Mouse (Mus musculus): ENCODE data around the gene Casq2.
A peak's percentile ranks its signal among the peaks of the same experiment; 100 is the strongest.
"Not testable (repeated sequence)": the region's sequence is repeated elsewhere in the genome, so short reads cannot be mapped to it uniquely, and the experiment has no call there.

Casq2 gene

DNA sequence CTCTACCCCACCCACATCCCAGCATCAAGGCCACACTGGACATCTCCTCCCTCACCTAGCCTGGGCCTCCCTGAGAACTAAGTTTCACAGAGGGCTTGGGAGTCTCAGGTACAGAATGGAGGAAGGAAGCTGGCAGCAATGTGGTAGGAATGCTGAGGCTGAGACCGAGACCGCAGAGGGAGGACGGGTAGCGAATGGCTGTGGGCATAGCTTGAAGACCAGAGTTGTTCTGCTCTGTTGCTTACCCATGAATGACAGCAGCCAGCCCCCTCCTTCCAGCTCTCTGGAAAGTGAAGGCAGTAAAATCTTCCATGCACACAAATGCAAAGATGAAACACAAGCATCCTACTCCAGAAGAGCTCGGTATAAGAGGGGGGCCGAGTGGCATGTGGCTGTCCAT, 52.7 kb downstream of the Casq2 start:
- peak; percentile 83 for DNase-seq

DNA sequence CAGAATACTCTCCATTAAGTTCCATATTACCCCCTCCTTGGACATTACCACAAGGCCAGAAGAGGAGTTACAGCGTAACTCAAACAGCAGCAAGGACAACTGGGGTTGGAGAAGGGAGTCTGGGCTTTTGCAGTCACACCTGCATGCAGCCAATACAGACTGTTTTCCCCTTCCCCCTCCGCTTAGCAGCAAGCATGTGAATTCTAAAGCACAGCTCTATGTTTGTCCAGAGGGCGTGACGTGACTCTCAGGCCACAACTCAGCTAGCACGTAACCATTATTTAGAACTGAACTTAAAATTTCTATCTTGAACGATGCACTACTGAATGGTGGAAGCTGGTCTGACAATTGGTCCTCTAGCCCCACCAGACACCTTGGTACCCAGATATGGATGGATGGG, 54.4 kb downstream of the Casq2 start:
- DNase-seq: no peak

DNA sequence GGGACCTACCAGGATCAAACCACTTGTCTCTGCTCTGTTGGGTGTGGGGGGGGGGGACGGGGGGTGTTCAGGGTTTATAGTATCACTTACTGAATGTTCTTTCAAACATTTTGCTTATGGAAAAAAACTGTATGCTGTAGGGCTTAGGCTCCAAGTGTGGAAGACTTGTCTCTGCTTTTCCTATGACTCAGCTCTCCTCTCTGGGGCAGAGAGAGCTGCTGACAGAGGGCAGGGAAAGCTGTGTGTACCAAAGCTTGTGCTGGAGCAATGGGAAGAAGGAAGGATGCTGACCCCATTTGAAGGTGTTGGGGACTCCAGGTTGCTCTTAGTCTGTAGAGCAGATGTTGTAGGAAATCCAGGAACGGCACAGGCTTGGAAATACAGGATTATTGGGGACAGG, 55.2 kb downstream of the Casq2 start:
- no peak for DNase-seq

DNA sequence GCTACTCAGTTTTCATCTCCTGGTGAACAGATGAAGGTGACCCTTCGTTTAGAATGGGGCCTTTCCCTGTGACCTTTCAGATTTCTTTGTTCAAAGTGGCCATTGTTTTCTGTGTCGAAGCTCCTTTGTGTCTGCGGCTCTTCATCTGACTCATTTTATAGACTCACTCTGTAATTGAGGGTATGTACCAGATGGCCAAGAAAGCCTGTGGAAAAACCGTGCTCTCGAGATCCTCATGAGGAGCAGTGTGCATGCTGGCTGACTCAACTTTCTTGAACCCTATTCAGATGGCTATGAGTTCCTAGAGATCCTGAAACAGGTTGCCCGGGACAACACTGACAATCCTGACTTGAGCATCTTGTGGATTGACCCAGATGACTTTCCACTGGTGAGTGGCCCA, 55.7 kb downstream of the Casq2 start:
- no peak for DNase-seq

DNA sequence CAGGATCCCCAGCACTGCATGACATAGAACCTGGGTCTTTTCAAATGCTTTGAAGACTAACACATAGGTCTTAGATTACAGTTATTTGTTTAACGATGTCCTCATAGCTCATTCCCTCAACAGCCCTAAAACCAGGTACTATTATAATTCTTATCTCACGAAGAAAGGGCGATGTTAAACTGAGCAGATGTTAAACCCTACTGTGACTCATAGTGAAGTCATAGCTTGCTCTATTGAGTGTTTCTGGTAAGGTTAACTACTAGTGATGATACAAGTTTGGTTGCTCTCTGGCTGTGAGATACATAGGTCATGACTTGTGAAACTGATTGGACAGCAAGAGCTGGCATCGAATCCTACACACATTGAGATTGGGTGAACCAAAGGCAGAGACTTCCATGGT, 56.7 kb downstream of the Casq2 start:
- DNase-seq: no peak

DNA sequence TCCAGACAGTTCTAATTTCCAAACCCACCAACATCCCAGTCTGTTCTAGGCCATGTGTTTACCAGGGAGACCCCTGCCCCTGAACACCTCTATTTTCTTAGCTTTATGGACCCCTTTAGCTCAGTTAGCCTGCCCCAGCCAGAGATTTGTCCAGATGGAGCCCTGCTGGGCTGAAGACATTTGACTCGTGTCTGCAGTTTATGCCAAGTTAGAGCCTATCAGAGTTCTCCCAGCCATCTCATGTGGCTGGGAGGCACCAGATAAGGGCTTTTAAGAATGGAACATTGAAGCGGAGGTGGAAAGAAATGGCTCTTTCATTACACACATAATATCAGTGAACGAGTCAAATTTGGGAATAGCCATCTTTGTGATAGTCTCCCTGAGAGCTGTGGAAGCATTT, 57.3 kb downstream of the Casq2 start:
- peak; percentile 80 for DNase-seq

DNA sequence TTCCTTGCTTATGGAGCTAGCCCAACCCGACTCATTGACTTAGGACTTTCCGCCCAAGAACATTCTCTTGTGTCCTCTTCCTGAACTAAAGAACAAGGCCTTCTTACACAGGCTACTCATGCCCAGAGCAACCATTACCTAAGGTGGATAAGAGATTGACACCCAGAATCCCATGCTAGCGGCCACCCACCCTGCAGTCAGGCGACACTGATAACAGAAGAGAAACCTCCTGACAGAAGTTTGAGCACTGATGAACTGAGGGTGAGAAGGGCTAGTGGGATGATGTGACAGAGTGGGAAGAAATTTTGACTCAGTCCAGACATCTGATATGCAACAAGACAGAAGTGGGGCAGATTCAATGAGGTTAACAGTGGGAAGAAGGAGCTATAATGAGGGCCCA, 58.2 kb downstream of the Casq2 start:
- no peak for DNase-seq

DNA sequence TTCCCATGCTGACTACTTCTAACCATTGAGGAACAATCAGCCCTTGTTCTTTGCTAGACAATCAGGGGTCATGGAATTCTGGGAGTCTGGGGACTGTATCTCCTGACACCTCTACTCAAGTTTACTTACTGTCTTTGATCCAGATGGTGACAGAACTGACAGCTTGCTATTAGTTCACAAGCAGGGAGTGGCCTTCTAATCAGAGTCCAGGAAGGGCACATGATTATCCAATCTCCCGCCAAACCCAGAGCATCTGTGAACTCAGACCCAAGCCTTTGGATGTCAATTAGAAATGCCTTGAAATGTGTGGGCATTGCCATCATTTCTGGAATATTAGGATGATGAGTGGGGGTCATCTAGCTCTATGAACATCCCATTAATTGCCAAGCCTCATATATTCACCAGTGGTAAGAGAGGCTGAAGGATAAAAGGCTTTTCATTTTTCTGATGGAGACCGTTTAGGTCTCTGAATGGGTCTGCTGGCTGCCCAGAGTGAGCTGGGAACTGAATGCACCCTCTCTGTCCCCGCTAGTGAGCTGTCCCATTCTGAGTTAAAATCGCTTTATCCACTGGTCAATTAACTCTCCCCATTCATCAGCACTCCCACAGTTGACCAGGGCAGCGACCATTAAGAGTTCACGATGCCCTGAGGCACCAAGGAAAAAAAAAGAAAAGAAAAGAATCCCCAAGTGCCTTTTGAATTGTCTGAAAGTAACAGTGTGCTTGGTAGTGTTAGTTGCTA, 59.6 kb downstream of the Casq2 start:
- DNase-seq: no peak

DNA sequence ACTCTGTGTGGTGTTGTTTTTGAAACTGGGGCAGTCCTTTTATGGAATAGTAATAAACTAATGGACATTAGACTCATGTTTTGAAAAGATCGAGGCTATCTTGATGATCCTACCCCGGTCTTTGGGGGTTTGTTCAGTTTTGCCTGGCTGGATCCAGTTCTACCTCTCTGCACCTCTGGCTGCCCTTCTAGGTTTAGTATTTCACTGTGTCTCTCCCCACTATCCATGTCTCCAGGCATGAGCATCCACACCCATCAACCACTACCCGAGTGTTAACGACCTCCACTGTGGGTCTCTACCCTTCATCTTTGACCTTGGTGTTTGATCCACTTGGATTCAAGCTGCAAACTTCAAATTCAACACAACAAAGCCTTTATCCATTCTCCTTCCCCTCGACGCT, 60.2 kb downstream of the Casq2 start:
- DNase-seq: peak; percentile 77

DNA sequence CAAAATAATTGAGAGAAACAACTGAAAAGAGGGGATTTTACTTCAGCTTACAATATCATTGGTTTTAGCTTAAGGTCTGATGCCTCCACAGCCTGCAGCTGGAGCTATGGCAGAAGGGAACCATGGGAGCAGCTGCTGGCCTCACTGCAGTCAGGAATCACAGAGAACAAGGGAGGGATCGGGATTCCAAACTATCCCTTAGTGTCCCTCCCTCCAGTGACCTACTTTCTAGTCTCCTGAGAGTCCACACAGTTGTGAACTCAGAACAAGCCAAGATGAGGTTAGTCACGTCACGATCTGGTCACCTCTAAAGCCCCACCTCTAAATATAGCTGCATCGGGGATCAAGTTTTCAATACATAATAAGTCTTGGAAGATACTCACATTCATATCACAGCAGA, 61.0 kb downstream of the Casq2 start:
- DNase-seq: peak; percentile 94

DNA sequence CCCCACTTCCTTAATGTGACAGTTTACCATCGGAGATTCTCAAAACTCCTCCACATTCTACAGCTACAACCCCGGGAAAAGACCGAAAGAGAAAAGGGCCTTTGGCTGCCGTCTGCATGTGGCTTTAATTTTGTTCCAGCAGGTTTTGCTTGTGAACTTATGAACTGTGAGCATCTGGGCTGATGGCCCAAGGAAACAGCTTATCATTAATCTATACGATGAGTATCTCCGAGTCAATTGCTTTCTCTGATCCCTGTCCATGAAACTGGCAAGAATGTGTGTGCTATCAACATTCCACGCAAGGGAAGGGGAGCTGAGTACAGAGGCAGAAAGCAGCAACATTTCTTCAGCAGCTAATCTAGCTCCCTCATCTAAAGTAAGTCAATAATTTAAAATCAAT, 63.7 kb downstream of the Casq2 start:
- DNase-seq: no peak

DNA sequence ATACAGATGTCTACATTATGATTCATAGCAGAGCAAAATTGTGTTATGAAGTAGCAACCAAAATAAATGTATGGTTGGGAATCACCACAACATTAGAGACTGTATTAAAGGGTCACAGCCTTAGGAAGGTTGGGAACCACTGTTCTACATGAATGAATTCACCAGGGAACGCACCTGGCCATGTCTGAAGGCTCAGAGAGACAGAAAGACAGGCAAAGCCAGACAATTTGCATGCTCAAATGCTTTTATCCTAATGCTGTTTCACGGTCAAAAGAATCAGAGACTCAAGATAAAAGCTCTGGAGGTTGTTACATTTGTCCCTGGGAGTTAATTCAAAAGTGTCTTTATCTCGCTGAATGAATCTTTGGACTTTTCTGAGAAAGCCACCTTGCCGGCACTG, 65.6 kb downstream of the Casq2 start:
- DNase-seq: no peak

DNA sequence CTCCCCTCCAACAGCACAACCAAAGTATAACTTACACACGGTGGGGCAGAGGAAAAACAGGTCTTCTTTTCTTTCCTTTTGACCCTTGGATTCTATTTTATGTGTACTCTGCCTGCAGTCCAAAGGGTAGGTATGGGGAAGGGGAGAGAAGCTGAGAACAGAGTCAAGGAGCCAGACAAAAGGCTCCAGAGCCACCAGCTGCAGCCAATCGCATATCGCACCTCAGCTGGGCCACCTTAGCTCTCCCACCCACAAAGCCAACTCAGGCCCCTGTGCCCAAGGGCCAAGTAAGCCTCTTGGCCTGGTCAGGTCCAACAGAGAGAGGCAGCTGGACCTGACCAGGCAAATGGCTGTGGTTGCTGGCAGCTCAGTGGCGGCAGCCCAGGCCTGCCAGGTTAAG, 66.3 kb downstream of the Casq2 start:
- no peak for DNase-seq

DNA sequence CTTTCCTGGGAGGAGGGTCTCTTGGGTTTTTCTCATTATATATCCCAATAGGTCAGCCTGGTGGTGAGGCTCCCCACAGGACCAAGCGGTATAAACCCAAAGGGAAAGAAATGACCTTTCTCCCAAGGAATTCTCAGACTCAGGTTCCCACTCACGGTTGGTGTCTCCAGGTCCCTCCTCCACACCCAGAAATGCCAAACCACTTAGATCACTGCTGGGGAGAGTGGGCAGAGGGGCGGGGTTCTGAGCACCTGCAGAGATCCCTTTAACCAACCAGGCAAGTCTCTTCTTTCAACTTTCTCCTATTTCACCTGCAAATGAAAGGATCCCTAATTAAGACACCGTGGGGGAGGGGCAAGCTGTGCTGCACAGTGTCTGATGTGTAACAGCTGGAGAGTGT, 66.7 kb downstream of the Casq2 start:
- DNase-seq: peak; percentile 84

DNA sequence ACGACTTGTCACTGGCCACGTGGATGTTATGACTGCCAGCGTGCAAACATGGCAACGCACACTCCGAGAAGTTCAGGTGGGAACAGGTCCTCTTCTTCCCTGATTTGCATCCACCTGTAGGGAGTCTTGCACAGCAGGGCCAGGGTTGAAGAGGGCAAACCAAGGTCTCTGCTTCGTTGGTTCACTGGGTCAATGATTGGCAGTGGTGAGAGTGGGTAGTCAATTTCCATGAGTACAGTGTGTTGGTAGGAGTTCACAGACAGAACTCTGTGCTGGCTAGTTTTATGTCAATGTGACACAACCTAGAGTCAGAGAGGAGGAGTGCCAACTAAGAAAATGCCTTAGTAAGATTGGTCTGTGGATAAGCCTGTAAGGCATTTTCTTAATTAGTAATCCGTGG, 67.9 kb downstream of the Casq2 start:
- DNase-seq: no peak

DNA sequence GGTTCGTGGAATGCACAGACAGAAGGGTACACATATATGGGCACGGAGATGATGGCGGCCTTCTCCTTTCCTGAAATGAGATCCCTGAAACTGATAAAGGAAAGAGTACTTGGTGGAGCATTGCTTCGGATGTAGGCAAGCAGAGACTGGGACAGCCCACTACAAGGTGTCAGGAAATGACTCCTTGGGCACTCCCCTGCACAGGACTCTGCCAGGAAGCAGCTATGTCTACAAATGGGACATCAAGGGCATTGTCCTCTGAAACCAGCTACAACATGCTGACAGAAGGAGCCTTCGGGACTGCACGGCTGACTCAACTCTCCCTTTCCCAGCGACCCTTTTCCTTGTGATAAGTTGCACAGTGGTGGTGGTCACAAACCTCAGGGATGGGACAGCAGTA, 70.5 kb downstream of the Casq2 start:
- no peak for DNase-seq

DNA sequence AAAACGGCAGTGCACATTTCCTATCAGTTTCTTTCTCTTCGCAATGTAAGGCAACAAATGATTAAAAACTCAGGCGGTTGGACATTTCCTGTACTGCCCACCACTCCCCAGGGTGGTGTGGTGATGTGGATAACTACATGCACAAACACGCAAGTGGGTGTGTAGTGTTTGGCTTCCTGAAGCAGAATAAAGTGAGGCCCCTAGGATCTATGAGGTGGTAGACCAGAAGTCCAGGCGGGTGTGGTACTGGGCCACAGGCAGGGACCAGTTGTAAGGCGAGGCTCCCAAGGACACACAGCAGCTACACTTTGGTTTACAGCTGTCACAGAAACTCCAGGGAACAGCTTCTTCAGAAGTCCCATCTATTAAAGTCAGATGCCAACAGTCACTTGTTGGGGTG, 71.4 kb downstream of the Casq2 start:
- DNase-seq: peak; percentile 85

DNA sequence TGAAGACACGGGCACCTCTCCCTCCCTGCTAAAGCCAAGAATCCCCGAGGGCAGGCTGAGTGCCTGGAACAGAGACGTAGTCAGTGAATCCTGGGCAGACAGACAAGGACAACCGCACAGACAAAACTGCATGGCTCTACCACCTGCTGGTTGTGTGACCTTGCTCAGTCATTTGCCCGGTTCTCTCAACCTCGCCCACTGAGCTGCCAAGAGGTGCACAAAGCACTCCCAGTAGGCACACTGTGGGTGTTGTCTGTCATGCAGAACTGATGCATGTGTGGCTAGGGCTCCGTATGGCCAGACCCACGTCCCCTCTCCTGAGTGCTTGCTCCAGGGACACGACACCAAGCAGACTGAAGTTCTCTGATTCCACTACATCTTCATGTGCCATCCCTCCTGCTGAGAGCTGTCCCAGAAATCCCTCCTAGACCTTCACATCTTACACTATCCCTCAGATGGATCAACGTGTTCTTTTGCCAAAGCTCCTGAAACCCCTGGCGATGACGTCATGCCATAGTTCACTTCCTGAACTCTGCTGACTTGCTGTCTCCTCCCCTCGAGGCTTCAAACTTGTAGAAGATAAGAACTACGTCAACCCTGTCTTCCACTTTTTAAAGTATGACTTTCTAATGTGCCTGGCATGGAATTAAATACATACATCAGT, 72.7 kb downstream of the Casq2 start:
- DNase-seq: peak; percentile 89

DNA sequence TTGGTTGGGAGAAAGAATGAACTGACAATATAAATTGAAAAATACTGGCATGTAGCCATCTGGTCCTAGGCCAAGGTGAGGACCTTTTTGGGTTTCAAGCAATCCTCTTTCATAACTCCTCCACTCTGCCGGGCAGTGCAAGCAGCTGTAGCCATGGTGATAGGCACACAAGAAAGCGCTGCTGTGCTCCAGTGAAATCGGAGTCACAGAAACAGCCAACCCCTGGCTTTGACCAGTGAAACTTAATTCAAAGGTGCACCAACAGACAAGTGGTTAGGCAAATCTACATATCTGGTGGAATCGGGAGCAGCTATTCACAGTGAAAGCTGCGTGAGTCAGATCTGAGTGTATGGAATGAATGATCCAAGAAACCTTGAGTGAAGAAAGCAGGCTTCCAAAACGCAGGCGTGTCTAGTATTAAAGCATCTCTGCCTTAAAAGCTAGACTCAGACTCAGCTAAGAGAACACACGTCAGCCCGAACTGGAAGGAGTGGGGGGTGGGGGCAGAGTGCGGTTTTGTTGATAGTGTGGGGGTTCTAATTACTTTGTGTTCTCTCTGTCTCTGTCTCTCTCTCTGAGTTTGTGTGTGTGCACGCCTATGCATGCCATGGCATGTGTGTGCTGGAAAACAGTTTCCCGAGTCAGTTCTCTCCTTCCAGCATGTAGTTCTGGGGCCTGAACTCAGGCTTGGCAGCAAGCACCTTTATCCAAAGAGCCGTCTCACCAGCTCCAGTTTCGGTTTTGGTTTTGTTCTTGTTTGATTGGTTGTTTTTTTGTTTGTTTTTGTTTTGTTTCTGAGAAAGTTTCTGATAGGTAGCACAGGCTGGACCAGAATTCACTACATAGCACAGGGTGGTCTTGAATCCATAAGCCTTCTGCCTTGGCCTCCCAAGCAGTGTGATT, 73.5 kb downstream of the Casq2 start:
- DNase-seq: peak; percentile 94

DNA sequence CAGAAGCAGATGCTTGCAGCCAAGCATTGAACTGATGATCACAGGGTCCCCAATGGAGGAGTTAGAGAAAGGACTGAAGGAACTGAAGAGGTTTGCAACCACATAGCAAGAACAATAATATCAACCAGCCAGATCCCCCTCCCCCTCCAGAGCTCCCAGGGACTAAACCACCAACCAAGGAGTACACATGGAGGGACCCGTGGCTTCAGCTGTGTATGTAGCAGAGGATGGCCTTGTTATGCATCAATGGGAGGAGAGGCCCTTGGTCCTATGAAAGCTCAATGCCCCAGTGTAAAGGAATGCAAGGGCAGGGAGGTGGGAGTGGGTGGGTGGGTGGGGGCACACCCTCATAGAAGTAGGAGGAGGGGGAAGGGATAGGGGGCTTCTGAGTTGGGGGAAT, 77.6 kb downstream of the Casq2 start:
- DNase-seq: not testable (repeated sequence)

DNA sequence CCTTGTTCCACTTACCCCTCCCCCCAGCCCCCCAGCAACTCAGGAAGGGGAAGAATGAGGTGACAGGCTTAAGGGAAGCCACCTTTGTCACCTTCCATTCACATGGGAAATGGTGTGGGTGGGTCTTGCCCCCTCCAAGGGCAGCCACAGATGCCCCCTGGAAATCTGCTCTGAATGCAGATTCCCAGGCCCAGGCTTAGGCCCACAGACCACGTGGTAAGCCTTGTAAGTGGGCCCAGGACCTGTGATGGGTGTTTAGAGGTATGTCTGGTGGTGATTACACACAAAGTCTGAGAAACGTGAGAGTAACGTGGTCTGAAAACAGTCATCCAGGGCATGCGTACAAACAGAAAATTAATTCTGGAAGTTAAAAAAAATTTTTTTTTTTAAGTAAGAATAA, 78.7 kb downstream of the Casq2 start:
- DNase-seq: no peak

DNA sequence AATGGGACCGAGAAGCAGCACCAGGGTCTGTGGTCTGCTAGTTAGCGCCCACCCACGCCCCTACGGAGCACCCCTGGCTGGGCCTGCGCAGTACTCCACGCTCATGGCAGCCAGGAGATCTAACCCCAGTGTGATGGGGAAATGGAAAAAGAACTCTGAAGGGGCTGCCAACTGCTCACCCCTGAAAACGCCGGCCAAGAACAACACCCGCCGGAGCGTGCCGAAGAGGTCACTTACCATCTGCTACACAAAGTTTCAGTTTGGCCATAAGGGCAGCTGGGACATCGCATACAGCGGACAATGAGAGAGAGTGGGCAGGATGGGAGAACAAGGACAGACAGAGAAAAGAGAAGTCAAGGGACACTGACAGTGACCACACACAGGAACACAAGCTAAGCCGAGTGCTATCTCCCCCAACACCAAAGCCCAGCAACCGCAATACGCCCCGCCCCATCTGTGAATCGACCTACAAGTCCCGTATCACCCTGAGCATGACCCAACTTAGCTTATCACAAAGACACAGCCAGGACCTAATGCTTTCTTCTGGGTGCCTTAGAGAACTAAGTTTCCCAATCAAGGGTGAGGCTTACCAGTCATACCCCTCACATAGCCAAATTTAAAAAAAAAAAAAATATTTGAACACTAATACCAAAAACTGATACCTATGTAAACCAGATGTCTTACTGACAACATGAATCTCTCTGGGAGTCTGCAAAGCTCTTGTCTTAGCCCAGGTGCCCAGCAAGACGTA, 79.5 kb downstream of the Casq2 start:
- peak; percentile 95 for DNase-seq

DNA sequence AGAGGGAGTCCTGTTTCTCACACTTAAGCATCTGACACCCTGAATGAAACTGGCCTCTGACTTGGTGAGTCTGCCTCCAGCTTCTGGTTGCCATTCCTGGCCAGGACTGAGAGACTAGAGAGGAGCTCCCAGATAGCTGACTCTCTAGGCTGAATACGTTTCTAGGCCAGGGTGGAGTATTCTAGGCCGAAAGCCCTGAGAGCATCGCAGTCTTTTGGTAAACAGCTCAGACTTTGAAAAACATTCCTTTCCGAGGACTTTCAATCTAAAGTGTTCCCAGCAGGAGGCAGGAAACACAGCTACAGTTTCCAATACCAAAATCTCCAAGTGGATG, 80.0 kb downstream of the Casq2 start:
- DNase-seq: no peak

Measured in heart, adult 11 months (tissue).